In the genomic region with DNA sequence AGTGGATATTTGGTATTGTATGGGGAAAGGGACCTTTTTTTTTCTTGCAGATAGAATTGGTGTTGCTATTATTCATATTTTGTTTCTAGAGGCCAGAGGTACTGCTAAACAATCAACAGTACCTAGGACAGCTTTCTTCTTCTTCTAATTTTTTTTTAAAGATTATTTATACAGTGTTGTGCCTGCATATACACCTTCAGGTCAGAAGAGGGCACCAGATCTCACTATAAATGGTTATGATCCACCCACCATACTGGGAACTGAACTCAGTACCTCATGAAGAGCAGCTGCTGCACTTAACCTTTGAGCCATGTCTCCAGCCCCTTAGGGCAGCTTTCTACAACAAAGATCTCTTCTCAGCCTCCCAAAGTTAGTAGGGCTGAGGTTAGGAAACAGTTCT, we compare ENCODE assay signal across 10 mouse cellular contexts. TPM values are rescaled to one million over a fixed set of nuclear protein-coding genes. Genes with fewer than 3 reads are reported as not detected.
DNase-seq lines count a peak whose midpoint lies in the region; ATAC-seq lines count a peak whose summit lies in the region.
"Had no signal": no experiment of that assay in that cellular context is flagged by ENCODE, and none has a peak within 500 bp of the region (broad histone marks: within the 10 kb centered on the region; RNA-seq: fewer than 3 reads in every experiment).

No protein-coding gene starts in this region.

- ATAC-seq in hindbrain, embryonic 11.5 days (ENCODE audit: low FRiP score): no peak
- ATAC-seq in hindbrain, embryonic 13.5 days (ENCODE audit: low FRiP score): no peak

- no peaks in the 10 kb centered on the region for H3K36me3 ChIP-seq in hindbrain, embryonic 11.5 days (ENCODE audit: control insufficient read depth, insufficient read depth, low read length)
- H3K36me3 ChIP-seq in hindbrain, embryonic 13.5 days: no peaks in the 10 kb centered on the region

- H3K27me3 ChIP-seq in hindbrain, embryonic 11.5 days (ENCODE audit: control insufficient read depth, insufficient read depth, low read length): no peaks in the 10 kb centered on the region
- H3K27me3 ChIP-seq in hindbrain, embryonic 13.5 days: no peaks in the 10 kb centered on the region
- H3K27me3 ChIP-seq: limb, embryonic 12.5 days had no signal

- no peak overlapping the region for H3K4me2 ChIP-seq in hindbrain, embryonic 11.5 days (replicated peaks; ENCODE audit: low read depth, low read length)
- H3K4me2 ChIP-seq in hindbrain, embryonic 13.5 days: no peak overlapping the region
- H3K4me2 ChIP-seq: limb, embryonic 12.5 days had no signal

- DNase-seq in hindbrain, embryonic 11.5 days (ENCODE audit: low spot score): peak; percentile 13
- DNase-seq in thymus, postnatal 4 days: peak; percentile 14
- DNase-seq in thymus, postnatal 36 days: no peak
- peak; percentile 68 for DNase-seq in induced T-regulatory cell, adult 2 months (ENCODE audit: low read depth)
- no peak for DNase-seq in frontal cortex, postnatal 14 days (ENCODE audit: low spot score in 2 of 2)
- DNase-seq in right cerebral cortex, postnatal 14 days: no peak
- no peak for DNase-seq in layer of hippocampus, adult 18-20 months (ENCODE audit: low spot score in 2 of 2)
- DNase-seq: kidney, postnatal 10 days had no signal

- no peak overlapping the region for H3K27ac ChIP-seq in hindbrain, embryonic 11.5 days (ENCODE audit: low read depth, low read length)
- H3K27ac ChIP-seq in hindbrain, embryonic 13.5 days: no peak overlapping the region
- H3K27ac ChIP-seq: limb, embryonic 12.5 days had no signal

- H3K4me3 ChIP-seq in hindbrain, embryonic 11.5 days (ENCODE audit: low read depth, low read length): no peak overlapping the region
- no peak overlapping the region for H3K4me3 ChIP-seq in hindbrain, embryonic 13.5 days
- H3K4me3 ChIP-seq: limb, embryonic 12.5 days had no signal

- no peaks in the 10 kb centered on the region for H3K4me1 ChIP-seq in hindbrain, embryonic 11.5 days (replicated peaks; ENCODE audit: control insufficient read depth, insufficient read depth, low read length)
- H3K4me1 ChIP-seq in hindbrain, embryonic 13.5 days (replicated peaks): no peaks in the 10 kb centered on the region
- H3K4me1 ChIP-seq: limb, embryonic 12.5 days had no signal

- H3K9ac ChIP-seq in hindbrain, embryonic 11.5 days (ENCODE audit: low read depth, low read length): no peak overlapping the region
- H3K9ac ChIP-seq in hindbrain, embryonic 13.5 days: no peak overlapping the region
- H3K9ac ChIP-seq: limb, embryonic 12.5 days had no signal

- no peaks in the 10 kb centered on the region for H3K9me3 ChIP-seq in hindbrain, embryonic 11.5 days (ENCODE audit: control insufficient read depth, low read length)
- H3K9me3 ChIP-seq in hindbrain, embryonic 13.5 days: no peaks in the 10 kb centered on the region
- H3K9me3 ChIP-seq: limb, embryonic 12.5 days had no signal

RNA-seq across cellular contexts. Expression of a gene that starts 20.4 kb away (rescaled TPM):
- polyA plus RNA-seq in hindbrain, embryonic 11.5 days (2014; fragmentation: Nextera tagmentation; extraction: Ambion mirVana): 13.6 and 26.0 TPM in 2 replicates
- 16.0 and 17.0 TPM in 2 replicates for polyA plus RNA-seq in hindbrain, embryonic 13.5 days (2015; fragmentation: Nextera tagmentation; extraction: Ambion mirVana)
- 100 to 1,000 TPM; 104 to 106 TPM for total RNA-seq in layer of hippocampus, adult 18-20 months (2021)

RNA-seq across cellular contexts. Expression of a gene that starts 48.4 kb away (rescaled TPM):
- polyA plus RNA-seq in hindbrain, embryonic 11.5 days (2014; fragmentation: Nextera tagmentation; extraction: Ambion mirVana): 3.8 and 4.5 TPM in 2 replicates
- 4.6 and 5.7 TPM in 2 replicates for polyA plus RNA-seq in hindbrain, embryonic 13.5 days (2015; fragmentation: Nextera tagmentation; extraction: Ambion mirVana)
- 10 to 100 TPM; 30.1 to 31.9 TPM for total RNA-seq in layer of hippocampus, adult 18-20 months (2021)

RNA-seq across cellular contexts. Expression of a gene that starts 59.4 kb away (rescaled TPM):
- polyA plus RNA-seq in hindbrain, embryonic 11.5 days (2014; fragmentation: Nextera tagmentation; extraction: Ambion mirVana): 9.8 and 10.6 TPM in 2 replicates
- 18.8 and 19.8 TPM in 2 replicates for polyA plus RNA-seq in hindbrain, embryonic 13.5 days (2015; fragmentation: Nextera tagmentation; extraction: Ambion mirVana)
- total RNA-seq in layer of hippocampus, adult 18-20 months (2021): 10 to 100 TPM; 36.4 to 45.7 TPM

Comparison
In these comparisons a context has a peak if more than half of its experiments do, and no peak if none do; other contexts are left out.
1. DNase-seq: peak in hindbrain, embryonic 11.5 days (single experiment), thymus, postnatal 4 days (single experiment) and induced T-regulatory cell, adult 2 months (single experiment); none in thymus, postnatal 36 days (0 of 2), frontal cortex, postnatal 14 days (0 of 2), right cerebral cortex, postnatal 14 days (single experiment) and layer of hippocampus, adult 18-20 months (0 of 2).